34 mouse cellular contexts compared by ENCODE assay signal in the genomic region with DNA sequence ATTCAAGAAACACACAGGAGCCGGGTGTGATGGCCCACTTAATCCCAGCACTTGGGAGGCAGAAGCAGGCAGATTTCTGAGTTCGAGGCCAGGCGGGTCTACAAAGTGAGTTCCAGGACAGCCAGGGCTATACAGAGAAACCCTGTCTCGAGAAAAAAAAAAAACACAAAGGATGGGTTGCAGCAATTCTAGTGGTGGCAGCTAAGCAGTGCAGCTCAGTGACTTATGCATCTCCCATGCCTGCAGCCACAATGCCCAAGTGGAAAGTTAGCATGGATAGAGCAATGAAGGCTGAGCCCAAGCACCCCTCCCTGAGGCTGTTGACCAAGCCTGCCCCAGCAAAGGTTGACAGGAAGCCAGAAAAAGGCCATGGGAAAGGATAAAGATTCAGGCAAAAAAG. TPM values are rescaled to one million over a fixed set of nuclear protein-coding genes. Genes with fewer than 3 reads are reported as not detected.
DNase-seq lines count a peak whose midpoint lies in the region; ATAC-seq and TF ChIP-seq lines count a peak whose summit lies in the region.
"Had no signal": no experiment of that assay in that cellular context is flagged by ENCODE, and none has a peak within 500 bp of the region (broad histone marks: within the 10 kb centered on the region; RNA-seq: fewer than 3 reads in every experiment).

No protein-coding gene starts in this region.

- H3K27ac ChIP-seq in CH12.LX (ENCODE audit: insufficient read depth, low read depth), result no peak overlapping the region
- H3K27ac ChIP-seq: embryonic facial prominence, embryonic 12.5 days; embryonic facial prominence, embryonic 15.5 days; forebrain, embryonic 12.5 days; forebrain, embryonic 15.5 days; heart, adult 2 months; heart, embryonic 10.5 days; heart, embryonic 13.5 days; hindbrain, embryonic 12.5 days; hindbrain, embryonic 15.5 days had no signal

- peak in 1 of 2 experiments; percentile 7; a peak in 1 of 4 replicates for TF ChIP-seq CTCF in CH12.LX (conservative IDR thresholded peaks at IDR 0.05 in 1 of 2, IDR thresholded peaks at IDR 0.05 in 1 of 2; ENCODE audit: low read depth in 2 of 2, low read length in 2 of 2)

- in situ Hi-C loops in CH12.LX (cut with MboI; ENCODE audit: low pct_ligation_motif_present, low pct_unique_long_range_greater_than_20kb, low sequenced_read_pairs), result no loop called here

- no peak for TF ChIP-seq POLR2A in CH12.LX (IDR thresholded peaks at IDR 0.05; ENCODE audit: low read depth, low read length)

- no peaks in the 10 kb centered on the region for H3K27me3 ChIP-seq in CH12.LX (replicated peaks)
- H3K27me3 ChIP-seq: embryonic facial prominence, embryonic 12.5 days; embryonic facial prominence, embryonic 15.5 days; forebrain, embryonic 12.5 days; forebrain, embryonic 15.5 days; heart, embryonic 13.5 days; hindbrain, embryonic 12.5 days; hindbrain, embryonic 15.5 days had no signal

- H3K9ac ChIP-seq in CH12.LX (ENCODE audit: insufficient read depth, low read depth), result no peak overlapping the region
- H3K9ac ChIP-seq: embryonic facial prominence, embryonic 12.5 days; embryonic facial prominence, embryonic 15.5 days; forebrain, embryonic 12.5 days; forebrain, embryonic 15.5 days; heart, embryonic 13.5 days; hindbrain, embryonic 12.5 days; hindbrain, embryonic 15.5 days had no signal

- dilution Hi-C loops in CH12.LX (cut with MboI; ENCODE audit: extremely low pct_ligation_motif_present, extremely low pct_unique_long_range_greater_than_20kb, low sequenced_read_pairs), result no loop called here

- TF ChIP-seq RAD21 in CH12.LX (IDR thresholded peaks at IDR 0.05; ENCODE audit: low read depth, low read length), result no peak; the same call in 1 of the 2 replicates

- no peaks in the 10 kb centered on the region for H3K9me3 ChIP-seq in CH12.LX (replicated peaks; ENCODE audit: low read length)
- H3K9me3 ChIP-seq: embryonic facial prominence, embryonic 12.5 days; embryonic facial prominence, embryonic 15.5 days; forebrain, embryonic 12.5 days; forebrain, embryonic 15.5 days; heart, embryonic 10.5 days; heart, embryonic 13.5 days; hindbrain, embryonic 12.5 days; hindbrain, embryonic 15.5 days had no signal

- no peaks in the 10 kb centered on the region; a peak in 1 of 4 replicates for H3K4me1 ChIP-seq in CH12.LX (ENCODE audit: control insufficient read depth in 1 of 2, insufficient read depth in 2 of 2)
- H3K4me1 ChIP-seq: embryonic facial prominence, embryonic 12.5 days; embryonic facial prominence, embryonic 15.5 days; forebrain, embryonic 12.5 days; forebrain, embryonic 15.5 days; heart, embryonic 10.5 days; heart, embryonic 13.5 days; hindbrain, embryonic 12.5 days; hindbrain, embryonic 15.5 days had no signal

- no peaks in the 10 kb centered on the region for H3K79me2 ChIP-seq in CH12.LX (replicated peaks; ENCODE audit: control insufficient read depth, extremely low read depth, insufficient read depth, poor library complexity, severe bottlenecking)

- DNase-seq in retina, postnatal 1 day, result peak; percentile 1
- DNase-seq in retina, embryonic 14.5 days (ENCODE audit: low spot score), result no peak
- DNase-seq in CH12.LX (ENCODE audit: extremely low read depth) (no peak), ZHBTc4 (ENCODE audit: low read depth, low spot score) (peak; percentile 5)
- DNase-seq in thymus, adult 18-20 months, result no peak
- DNase-seq: adrenal gland, postnatal 10 days; adrenal gland, postnatal 36 days; cerebellum, adult 18-20 months; cerebellum, adult 9-10 months; cerebellum, postnatal 14 days; gastrocnemius, postnatal 10 days; gastrocnemius, postnatal 36 days; heart, adult 2 months had no signal

- H3K36me3 ChIP-seq in CH12.LX (replicated peaks in 1 of 2; ENCODE audit: control insufficient read depth in 1 of 2, insufficient read depth in 1 of 2, low read length in 1 of 2), result no peaks in the 10 kb centered on the region
- H3K36me3 ChIP-seq: embryonic facial prominence, embryonic 12.5 days; embryonic facial prominence, embryonic 15.5 days; forebrain, embryonic 12.5 days; forebrain, embryonic 15.5 days; heart, embryonic 10.5 days; heart, embryonic 13.5 days; hindbrain, embryonic 12.5 days; hindbrain, embryonic 15.5 days had no signal

- no peak overlapping the region for H3K4me2 ChIP-seq in CH12.LX (ENCODE audit: insufficient read depth, low read depth, poor library complexity, severe bottlenecking)
- H3K4me2 ChIP-seq: embryonic facial prominence, embryonic 12.5 days; embryonic facial prominence, embryonic 15.5 days; forebrain, embryonic 12.5 days; forebrain, embryonic 15.5 days; heart, embryonic 13.5 days; hindbrain, embryonic 12.5 days; hindbrain, embryonic 15.5 days had no signal

- H3K4me3 ChIP-seq in CH12.LX (replicated peaks in 1 of 3; ENCODE audit: low read depth in 2 of 3, low read length in 2 of 3, poor library complexity in 1 of 3), result no peak overlapping the region
- H3K4me3 ChIP-seq: embryonic facial prominence, embryonic 12.5 days; embryonic facial prominence, embryonic 15.5 days; erythroblast, embryonic 14.5 days; forebrain, embryonic 12.5 days; forebrain, embryonic 15.5 days; heart, adult 2 months; heart, embryonic 10.5 days; heart, embryonic 13.5 days; hindbrain, embryonic 12.5 days; hindbrain, embryonic 15.5 days had no signal

- TF ChIP-seq EP300 in CH12.LX (IDR thresholded peaks at IDR 0.05; ENCODE audit: low read length), result no peak

- no peak for ATAC-seq in erythroblast, adult 5-6 weeks (replicated peaks; ENCODE audit: low FRiP score, poor library complexity, severe bottlenecking)
- ATAC-seq: activated CD4-positive, CD25-positive, alpha-beta regulatory T cell, adult 4 months; CD4-positive, CD25-positive, alpha-beta regulatory T cell, adult 4 months; forebrain, embryonic 15.5 days; intestine, postnatal 0 days had no signal

TF ChIP-seq in CH12.LX, 34 proteins besides CTCF, POLR2A, EP300 and RAD21:
- TF ChIP-seq USF2 (conservative IDR thresholded peaks at IDR 0.05; ENCODE audit: low read depth, low read length) (no peak), ZNF384 (IDR thresholded peaks at IDR 0.05; ENCODE audit: low read depth, low read length) (peak; percentile 79)
TF ChIP-seq in CH12.LX: peak in this region for 1.

RNA-seq across cellular contexts. Expression of a gene that starts 55.4 kb away (rescaled TPM):
- total RNA-seq in CH12.LX (2012; rRNA removed), result not detected in 2 replicates
- not detected in 2 replicates for total RNA-seq in CH12.LX (2014; rRNA removed)
- polyA plus RNA-seq in CH12.LX (2012; ENCODE audit: insufficient read length, low read depth), result not detected in 2 replicates
- total RNA-seq in erythroblast, adult 5-6 weeks (2015; ENCODE audit: low replicate concordance), result not detected in 2 replicates
- total RNA-seq in erythroblast, adult 5-6 weeks (2017; ENCODE audit: low replicate concordance), result not detected in 2 replicates
- total RNA-seq: adrenal gland, adult 18-20 months; adrenal gland, postnatal 10 days; adrenal gland, postnatal 36 days; common myeloid progenitor, adult 5-6 weeks; gastrocnemius, adult 18-20 months; gastrocnemius, postnatal 36 days; granulocyte monocyte progenitor cell, adult 5-6 weeks; heart, postnatal 25 days; hematopoietic stem cell, adult 5-6 weeks had no signal
- polyA plus RNA-seq: CD4-positive, CD25-positive, alpha-beta regulatory T cell, adult 4 months; embryonic facial prominence, embryonic 12.5 days; embryonic facial prominence, embryonic 15.5 days; erythroblast, embryonic 14.5 days; forebrain, embryonic 12.5 days; forebrain, embryonic 15.5 days; heart, embryonic 10.5 days; heart, embryonic 13.5 days; heart, embryonic 16.5 days; hindbrain, embryonic 12.5 days; hindbrain, embryonic 15.5 days; intestine, embryonic 14.5 days; intestine, postnatal 0 days had no signal

Comparison
In these comparisons a context has a peak if more than half of its experiments do, and no peak if none do; other contexts are left out.
1. DNase-seq: peak in retina, postnatal 1 day (single experiment) and ZHBTc4 (single experiment); none in retina, embryonic 14.5 days (single experiment), CH12.LX (single experiment) and thymus, adult 18-20 months (0 of 2).